Mouse (Mus musculus) heart, embryonic 10.5 days (tissue): ENCODE measurements around the gene Dlgap4. TPM values are rescaled to one million over a fixed set of nuclear protein-coding genes. Genes with fewer than 3 reads are reported as not detected.
A peak's percentile ranks its signal among the peaks of the same experiment; 100 is the strongest.

Experiments
- DNase-seq: peaks from one replicate; pipeline ENCODE4 v3.0.0-alpha.2; 2017; ENCODE audit warnings: low spot score
- H3K27ac ChIP-seq: fragments of 300-500 bp; sonication (generic); 2 replicates; pipeline ENCODE4 v1.5.1; 2016; ENCODE audit warnings: mild to moderate bottlenecking
- H3K27me3 ChIP-seq: fragments of 300-500 bp; sonication (generic); 2 replicates; pipeline ENCODE4 v1.6.1; 2016; ENCODE audit warnings: mild to moderate bottlenecking; ENCODE audit not compliant: poor library complexity, insufficient read depth, severe bottlenecking
- H3K36me3 ChIP-seq: fragments of 300-500 bp; sonication (generic); 2 replicates; pipeline ENCODE4 v1.6.1; 2016; ENCODE audit warnings: mild to moderate bottlenecking, moderate library complexity
- H3K4me1 ChIP-seq: fragments of 300-500 bp; sonication (generic); 2 replicates; pipeline ENCODE4 v1.6.1; 2016; ENCODE audit warnings: mild to moderate bottlenecking
- H3K4me3 ChIP-seq: fragments of 300-500 bp; sonication (generic); 2 replicates; pipeline ENCODE4 v1.5.1; 2016; ENCODE audit warnings: mild to moderate bottlenecking, moderate library complexity
- H3K9me3 ChIP-seq: fragments of 300-500 bp; sonication (generic); 2 replicates; pipeline ENCODE4 v1.6.1; 2016; ENCODE audit warnings: mild to moderate bottlenecking, moderate library complexity
- WGBS: fragments of 180-500 bp; shearing (Covaris S2); methylation state at CpG from one replicate; pipeline ENCODE4 v1.1.7; 2016; 5-methylcytosine and 5-hydroxymethylcytosine counted together
- polyA plus RNA-seq: library from polyadenylated mRNA; unstranded; fragments of >200 nt; fragmentation: Nextera tagmentation; extraction: Ambion mirVana; gene quantifications from 2 replicates; pipeline ENCODE4 v1.2.1, GENCODE M21; 2016

Dlgap4 gene
- polyA plus RNA-seq, 1 experiment from 2014 or later = 95.7 TPM

DNA sequence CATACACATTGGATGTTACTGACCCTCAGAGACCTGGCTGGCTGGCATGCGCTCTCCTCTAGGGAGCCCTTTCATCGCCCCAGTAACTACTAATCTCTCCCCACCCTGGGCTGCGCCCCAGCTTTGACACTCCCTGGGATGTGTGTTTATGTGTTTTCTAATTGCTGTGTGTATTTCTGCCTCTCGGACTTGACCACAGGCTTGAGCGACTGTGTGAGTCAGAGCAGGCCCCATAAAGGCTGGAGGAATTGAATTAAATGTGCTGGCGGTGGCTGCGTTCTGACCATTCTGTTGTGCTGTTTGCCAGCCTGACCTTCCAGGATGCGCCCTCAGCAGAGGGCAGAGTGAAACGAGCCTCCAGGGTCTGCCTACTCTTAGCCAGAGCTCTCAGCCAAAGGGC is 78.2 kb downstream of the Dlgap4 start:
- WGBS = 53% methylated on average over 9 of the region's 9 CpGs
- H3K27me3 ChIP-seq = peaks cover 53% of the 10 kb centered on the region
- H3K36me3 ChIP-seq = no peaks in the 10 kb centered on the region
- H3K27ac ChIP-seq = no peak overlapping the region
- no peak overlapping the region for H3K4me3 ChIP-seq
- H3K4me1 ChIP-seq = peaks cover 3% of the 10 kb centered on the region; the same call in 1 of the 2 replicates
- no peaks in the 10 kb centered on the region for H3K9me3 ChIP-seq
- no peak for DNase-seq

DNA sequence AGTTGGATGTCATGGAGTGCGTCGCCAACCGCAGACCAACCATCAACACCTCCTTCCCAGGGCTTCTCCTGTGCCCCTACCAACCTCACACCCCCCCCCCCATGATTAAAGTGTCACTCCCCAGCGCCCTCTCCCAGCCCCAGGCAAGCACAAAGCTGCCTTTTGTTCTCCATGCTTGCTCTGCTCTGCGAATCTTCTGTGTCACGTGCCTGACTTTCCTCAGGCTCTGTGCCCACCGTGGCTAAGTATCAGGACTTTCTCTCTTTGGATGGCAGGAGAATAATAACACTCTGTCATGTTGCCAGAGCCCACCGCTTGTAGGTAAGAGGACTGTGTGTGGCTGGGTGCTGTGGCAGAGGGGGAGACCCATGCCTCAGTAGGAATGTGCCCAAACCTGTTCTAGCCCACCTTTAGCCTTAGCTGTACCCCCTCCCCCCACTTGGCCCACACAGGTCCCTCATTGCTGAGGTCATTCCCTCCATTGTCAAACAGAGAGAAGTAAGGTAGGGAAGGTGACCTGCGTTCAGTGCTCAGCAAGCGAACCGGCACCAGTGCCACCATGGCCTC is 79.8 kb downstream of the Dlgap4 start:
- DNase-seq = no peak
- Histone ChIP-seq H3K27ac (no peak overlapping the region), H3K9me3 (no peaks in the 10 kb centered on the region), H3K27me3 (peaks cover 43% of the 10 kb centered on the region), H3K4me3 (no peak overlapping the region), H3K36me3 (no peaks in the 10 kb centered on the region), H3K4me1 (peaks cover 3% of the 10 kb centered on the region; the same call in 1 of the 2 replicates)
- 56% methylated on average over 11 of the region's 11 CpGs for WGBS

DNA sequence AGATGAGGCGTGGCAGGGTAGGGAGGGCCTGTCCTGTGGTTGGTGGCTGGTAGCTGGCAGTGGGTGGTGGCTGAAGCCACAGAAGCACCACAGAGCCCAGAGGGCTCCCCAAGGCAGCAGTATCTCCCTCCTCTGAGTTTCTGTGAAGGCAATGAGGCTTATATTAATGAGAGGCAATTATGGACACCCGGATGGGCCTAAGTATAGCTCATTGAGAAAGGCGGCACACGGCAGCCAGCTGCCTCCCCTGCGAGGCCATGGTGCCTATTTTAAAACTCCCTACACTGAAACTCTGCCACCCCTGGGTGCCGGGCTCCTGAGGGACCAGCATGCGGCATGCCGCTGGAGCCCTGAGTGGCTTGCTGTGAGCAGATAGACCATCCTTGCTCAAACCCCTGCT is 83.8 kb downstream of the Dlgap4 start:
- Histone ChIP-seq H3K9me3 (no peaks in the 10 kb centered on the region), H3K4me3 (no peak overlapping the region), H3K36me3 (no peaks in the 10 kb centered on the region), H3K4me1 (peaks cover 3% of the 10 kb centered on the region; the same call in 1 of the 2 replicates), H3K27me3 (peaks cover 39% of the 10 kb centered on the region), H3K27ac (no peak overlapping the region)
- WGBS = 77% methylated on average over 8 of the region's 8 CpGs
- no peak for DNase-seq

DNA sequence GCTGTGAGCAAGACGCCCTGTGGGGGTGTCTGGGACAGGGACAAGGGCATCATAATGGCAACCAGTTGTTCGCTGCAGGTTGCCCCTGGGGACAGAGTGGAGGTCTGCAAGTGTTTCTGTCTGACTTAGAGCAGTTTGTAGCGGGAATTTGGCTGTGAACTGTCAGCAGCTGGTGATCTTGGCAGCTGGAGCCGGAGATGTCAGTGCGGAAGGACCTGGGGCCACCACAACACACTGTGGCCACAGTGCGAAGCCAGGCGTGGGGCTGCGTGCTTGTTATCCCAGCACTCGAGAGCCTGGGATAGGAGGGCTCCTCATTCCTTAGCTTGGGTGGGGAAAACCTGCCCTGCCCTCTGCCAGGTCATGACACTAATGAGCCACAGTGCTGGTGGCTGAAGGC is 84.7 kb downstream of the Dlgap4 start:
- Histone ChIP-seq H3K4me1 (peaks cover 3% of the 10 kb centered on the region; the same call in 1 of the 2 replicates), H3K27me3 (peaks cover 46% of the 10 kb centered on the region), H3K27ac (no peak overlapping the region), H3K9me3 (no peaks in the 10 kb centered on the region), H3K36me3 (no peaks in the 10 kb centered on the region), H3K4me3 (no peak overlapping the region)
- WGBS = 57% methylated on average over 9 of the region's 9 CpGs
- no peak for DNase-seq

DNA sequence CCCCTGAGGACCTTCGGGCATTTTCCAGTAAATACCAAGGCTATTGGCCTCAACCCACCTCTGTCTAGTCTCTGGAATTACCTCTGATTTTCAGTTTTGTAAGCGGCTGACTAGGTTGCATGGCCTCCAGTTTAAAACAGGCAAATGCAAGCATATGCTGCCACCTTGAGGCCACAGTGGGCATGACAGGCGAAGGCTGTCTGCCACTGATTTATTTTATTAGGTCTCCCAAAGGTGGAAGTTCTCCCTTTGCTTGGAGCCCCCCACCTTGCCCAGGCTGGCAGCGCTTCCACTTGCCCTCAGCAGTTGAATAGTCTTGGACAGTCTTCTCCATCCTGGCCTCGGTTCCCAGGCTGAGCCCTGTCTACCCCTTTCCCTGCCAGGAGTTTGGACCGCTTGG is 92.0 kb downstream of the Dlgap4 start:
- Histone ChIP-seq H3K27me3 (peaks cover 55% of the 10 kb centered on the region), H3K4me3 (no peak overlapping the region), H3K4me1 (0 out of 2 replicates have a peak, but pooled peaks cover 3% of the 10 kb centered on the region), H3K27ac (no peak overlapping the region), H3K9me3 (no peaks in the 10 kb centered on the region), H3K36me3 (no peaks in the 10 kb centered on the region)
- WGBS = 20% methylated on average over 6 of the region's 6 CpGs
- peak; percentile 86 for DNase-seq

DNA sequence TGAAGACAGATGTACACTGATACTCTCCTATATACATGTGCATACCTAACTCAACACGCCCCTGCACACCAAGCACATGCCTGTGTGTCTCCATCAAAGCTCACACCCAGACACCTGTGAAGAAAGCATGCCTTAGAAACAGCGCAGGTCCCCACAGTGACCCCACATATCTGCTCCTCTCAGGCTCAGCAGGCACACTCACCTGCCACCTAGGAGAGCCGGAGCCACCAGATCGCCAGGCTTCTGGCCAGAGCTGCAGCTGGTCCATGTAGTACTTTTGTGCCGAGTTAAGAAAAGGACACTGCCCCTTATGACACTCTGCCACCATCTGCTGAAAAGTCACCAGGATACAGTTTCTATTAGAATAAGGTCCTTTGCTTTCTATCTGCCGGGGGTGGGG is 103.2 kb downstream of the Dlgap4 start:
- H3K4me1 ChIP-seq = peaks cover 41% of the 10 kb centered on the region
- DNase-seq = no peak
- WGBS = 76% methylated on average over 6 of the region's 6 CpGs
- H3K9me3 ChIP-seq = no peaks in the 10 kb centered on the region
- peaks cover 3% of the 10 kb centered on the region; the same call in 1 of the 2 replicates for H3K27me3 ChIP-seq
- peaks cover 16% of the 10 kb centered on the region; the same call in 1 of the 2 replicates for H3K36me3 ChIP-seq
- peak overlapping the region; percentile 85 for H3K27ac ChIP-seq
- H3K4me3 ChIP-seq = no peak overlapping the region; the same call in 1 of the 2 replicates

DNA sequence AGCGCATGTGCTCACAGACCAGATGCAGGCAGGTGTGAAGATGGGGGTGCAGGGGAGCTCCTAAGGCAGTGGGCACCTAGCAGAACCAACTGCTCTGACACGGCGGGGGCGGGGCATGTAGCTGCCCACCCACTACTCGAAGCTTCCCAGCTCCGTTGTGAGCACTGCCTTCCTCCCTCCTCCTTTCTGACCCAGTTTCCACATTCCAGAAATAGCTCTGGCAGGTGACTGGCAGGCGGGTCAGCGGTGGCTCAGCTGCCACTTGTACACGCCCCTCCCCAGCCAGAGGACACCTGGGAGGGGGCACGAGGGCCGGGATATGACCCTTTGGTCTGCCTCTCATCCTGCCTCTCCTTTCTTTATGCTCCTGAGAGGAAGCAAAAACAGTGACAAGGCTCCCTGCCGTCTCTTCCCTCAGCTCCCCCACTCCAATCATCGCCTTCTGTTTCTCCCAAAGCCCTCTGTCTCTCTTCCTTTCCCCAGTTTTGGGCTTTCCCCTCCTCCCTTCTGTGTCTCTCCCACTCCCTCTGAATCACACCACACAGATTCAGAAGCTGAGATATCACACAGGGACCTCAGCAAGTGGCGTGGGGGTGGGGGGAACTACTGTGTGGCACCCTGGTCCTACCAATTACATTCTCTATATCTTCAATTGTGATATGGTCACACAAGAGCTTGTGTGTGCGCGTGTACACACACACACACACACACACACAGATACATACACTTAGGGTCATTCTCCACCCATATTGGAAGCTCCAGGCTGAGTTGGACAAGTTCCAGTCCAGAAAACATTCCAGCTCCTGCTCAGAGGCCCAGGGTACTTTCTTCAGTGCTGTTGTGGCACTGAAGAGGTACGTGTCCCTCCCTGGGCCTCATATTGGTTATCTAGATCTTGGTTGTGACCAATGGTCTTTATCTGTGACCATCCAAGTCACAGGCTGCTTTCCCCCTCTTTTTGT is 104.1 kb downstream of the Dlgap4 start:
- Histone ChIP-seq H3K36me3 (peaks cover 16% of the 10 kb centered on the region; the same call in 1 of the 2 replicates), H3K27me3 (no peaks in the 10 kb centered on the region), H3K27ac (peak overlapping the region; percentile 85), H3K4me1 (peaks cover 50% of the 10 kb centered on the region), H3K4me3 (peak overlapping the region; percentile 49), H3K9me3 (no peaks in the 10 kb centered on the region)
- DNase-seq = peak; percentile 84
- 10% methylated on average over 17 of the region's 17 CpGs for WGBS

DNA sequence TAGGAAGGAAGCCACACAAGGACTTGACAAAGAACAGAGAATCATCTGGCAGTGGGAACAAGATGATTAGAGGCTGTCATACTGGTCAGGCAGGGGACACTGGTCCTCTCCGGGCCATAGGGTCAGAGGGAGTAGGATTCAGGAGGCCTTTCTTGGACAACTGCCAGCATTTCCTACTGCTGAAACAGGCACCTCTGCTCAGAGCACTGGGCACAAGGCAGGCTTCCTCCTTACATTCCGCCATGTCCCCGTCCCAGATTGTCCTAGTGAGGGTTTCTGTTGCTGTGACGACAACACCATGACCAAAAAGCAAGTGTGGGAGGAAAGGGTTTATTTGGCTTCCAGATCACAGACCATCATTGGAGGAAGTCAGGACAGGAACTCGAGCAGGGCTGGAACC is 105.3 kb downstream of the Dlgap4 start:
- H3K36me3 ChIP-seq = peaks cover 13% of the 10 kb centered on the region; the same call in 1 of the 2 replicates
- H3K27me3 ChIP-seq = no peaks in the 10 kb centered on the region
- H3K4me1 ChIP-seq = peaks cover 56% of the 10 kb centered on the region
- H3K27ac ChIP-seq = peak overlapping the region; percentile 85
- H3K9me3 ChIP-seq = no peaks in the 10 kb centered on the region
- peak; percentile 83 for DNase-seq
- 32% methylated on average over 5 of the region's 5 CpGs for WGBS
- H3K4me3 ChIP-seq = no peak overlapping the region

DNA sequence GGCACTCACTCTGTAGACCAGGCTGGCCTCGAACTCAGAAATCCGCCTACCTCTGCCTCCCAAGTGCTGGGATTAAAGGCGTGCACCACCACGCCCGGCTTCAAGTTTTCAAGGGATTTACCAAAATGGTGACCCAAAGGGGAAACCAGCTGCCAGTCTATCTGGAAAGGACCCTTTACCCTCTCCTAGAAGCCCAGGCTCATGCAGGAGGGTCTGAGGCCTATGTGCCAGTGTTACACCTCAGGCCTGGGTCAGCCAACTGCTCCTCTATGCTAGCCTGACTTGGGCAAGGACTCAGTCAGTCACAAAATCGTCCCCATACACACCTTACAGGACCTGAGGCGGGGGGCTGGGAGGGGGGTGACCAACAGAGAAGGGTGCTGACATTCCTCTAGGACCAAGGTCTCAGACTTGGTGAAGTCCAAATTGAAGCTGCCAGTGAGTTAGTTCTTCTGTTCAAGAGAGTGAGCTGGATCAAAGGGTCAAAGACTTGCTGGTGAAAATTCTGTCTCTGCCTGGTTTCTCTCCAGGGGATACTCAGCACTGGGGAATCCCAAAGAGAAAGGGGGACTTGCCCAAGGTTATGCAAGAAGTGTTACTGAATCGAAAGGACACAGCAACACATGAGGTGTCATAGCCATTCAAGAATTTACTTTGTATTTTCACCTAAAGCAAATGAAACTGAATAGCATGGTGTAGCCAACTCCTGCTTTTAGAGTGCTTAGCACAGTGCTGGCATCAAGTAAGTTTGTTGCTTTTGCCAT is 106.2 kb downstream of the Dlgap4 start:
- H3K27me3 ChIP-seq = no peaks in the 10 kb centered on the region
- DNase-seq = no peak
- WGBS = 84% methylated on average over 8 of the region's 8 CpGs
- 0 out of 2 replicates have a peak, but pooled peaks cover 7% of the 10 kb centered on the region for H3K36me3 ChIP-seq
- no peaks in the 10 kb centered on the region for H3K9me3 ChIP-seq
- H3K4me1 ChIP-seq = peaks cover 64% of the 10 kb centered on the region
- peak overlapping the region; percentile 98 for H3K27ac ChIP-seq
- H3K4me3 ChIP-seq = peak overlapping the region; percentile 90

DNA sequence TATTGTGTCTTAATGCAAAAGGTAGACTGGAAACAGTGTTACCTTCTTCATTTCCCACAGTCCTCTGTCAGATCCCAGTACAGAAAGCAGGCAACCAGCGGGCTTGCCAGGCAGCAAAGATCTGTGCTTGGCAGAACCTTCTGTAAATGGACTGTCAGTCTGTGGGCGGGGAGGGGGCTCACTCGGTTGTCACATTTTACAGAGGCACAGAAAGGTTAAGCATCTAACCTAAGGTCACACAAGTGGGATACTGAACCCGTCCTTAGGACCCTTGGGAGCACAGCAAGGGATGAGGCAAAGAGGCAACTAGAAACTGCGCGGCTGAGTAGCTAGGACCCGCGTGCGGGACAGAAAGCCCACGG is 106.8 kb downstream of the Dlgap4 start:
- 1% methylated on average over 10 of the region's 10 CpGs for WGBS
- DNase-seq = no peak
- H3K27ac ChIP-seq = peak overlapping the region; percentile 98
- H3K36me3 ChIP-seq = 0 out of 2 replicates have a peak, but pooled peaks cover 4% of the 10 kb centered on the region
- peak overlapping the region; percentile 90 for H3K4me3 ChIP-seq
- H3K4me1 ChIP-seq = peaks cover 69% of the 10 kb centered on the region
- no peaks in the 10 kb centered on the region for H3K9me3 ChIP-seq
- H3K27me3 ChIP-seq = no peaks in the 10 kb centered on the region

DNA sequence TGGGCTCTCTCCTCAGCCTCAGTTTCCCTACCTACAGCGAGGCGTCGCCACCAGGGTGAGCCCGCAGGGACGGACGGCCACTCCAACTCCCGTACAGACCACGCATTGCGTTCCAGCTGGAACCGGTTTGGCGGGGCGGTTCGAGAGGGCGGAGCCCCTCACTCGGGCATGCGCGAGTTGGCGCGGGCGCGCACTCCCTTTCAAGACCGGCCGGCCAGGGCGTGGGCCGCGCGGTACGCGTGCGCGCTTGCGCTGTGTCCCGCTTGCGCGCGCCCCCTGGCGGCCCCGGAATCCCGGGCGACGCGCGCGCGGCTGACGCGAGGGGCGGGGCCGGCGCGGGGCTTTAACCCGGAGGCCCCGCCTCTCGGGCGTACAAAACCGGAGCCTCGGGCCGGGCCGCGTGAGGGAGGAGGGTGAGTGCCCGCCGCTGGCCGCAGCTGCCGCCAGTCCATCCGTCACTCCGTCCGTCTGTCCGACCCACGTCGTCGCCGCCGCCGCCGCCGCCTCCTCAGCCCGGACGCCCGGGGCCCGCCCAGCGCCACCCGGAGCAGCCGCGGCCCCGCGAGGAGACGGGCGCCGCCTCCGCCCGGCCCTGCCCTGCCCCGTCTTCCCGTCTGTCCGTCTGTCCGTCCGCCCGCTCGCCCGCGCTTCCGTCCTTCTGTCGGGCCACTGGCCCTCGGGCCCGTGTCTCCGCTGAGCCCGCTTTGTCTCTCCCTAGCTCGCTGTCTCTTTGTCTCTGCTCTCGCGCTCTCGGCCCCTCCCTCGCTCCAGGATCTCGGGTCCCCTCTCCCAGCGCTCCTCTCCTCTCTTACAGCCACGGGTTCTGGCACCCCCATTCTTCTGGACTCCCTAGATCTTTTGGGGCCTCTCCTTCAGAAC is 107.4 kb downstream of the Dlgap4 start:
- H3K27me3 ChIP-seq = no peaks in the 10 kb centered on the region
- H3K36me3 ChIP-seq = no peaks in the 10 kb centered on the region
- no peaks in the 10 kb centered on the region for H3K9me3 ChIP-seq
- peak overlapping the region; percentile 98 for H3K27ac ChIP-seq
- peak overlapping the region; percentile 90 for H3K4me3 ChIP-seq
- DNase-seq = peak; percentile 97
- peaks cover 76% of the 10 kb centered on the region for H3K4me1 ChIP-seq
- WGBS = under 1% methylated on average over 113 of the region's 114 CpGs

DNA sequence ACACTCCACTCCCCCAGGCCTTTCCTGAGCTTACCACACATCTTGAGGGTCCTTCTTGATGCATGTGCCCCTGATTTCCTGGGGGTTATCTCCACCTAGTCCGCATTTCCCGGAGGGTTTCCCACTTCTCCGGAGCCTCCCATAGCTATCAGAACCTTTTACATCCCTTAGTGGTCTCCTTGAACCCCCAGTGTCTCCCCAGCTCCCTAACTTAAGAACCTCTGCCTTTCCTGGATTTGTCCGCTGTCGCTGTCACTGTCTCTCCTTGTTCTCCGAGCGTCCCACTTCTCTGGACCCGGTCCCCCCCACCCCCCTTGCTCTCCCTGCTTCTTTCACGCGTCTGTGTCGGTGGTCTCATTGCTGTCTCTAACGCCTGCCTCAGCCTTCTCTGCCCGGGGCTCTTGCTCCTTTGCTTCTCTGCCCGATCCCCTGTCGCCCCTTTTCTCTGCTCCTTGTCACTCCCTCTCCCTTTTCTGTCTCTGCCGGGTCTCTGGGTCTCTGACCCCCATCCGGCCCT is 108.1 kb downstream of the Dlgap4 start:
- WGBS = 0% methylated on average over 17 of the region's 17 CpGs
- Histone ChIP-seq H3K4me1 (peaks cover 81% of the 10 kb centered on the region), H3K27ac (peak overlapping the region; percentile 98), H3K4me3 (peak overlapping the region; percentile 90), H3K36me3 (no peaks in the 10 kb centered on the region), H3K9me3 (no peaks in the 10 kb centered on the region), H3K27me3 (no peaks in the 10 kb centered on the region)
- DNase-seq = no peak
